Comparison of ENCODE assay signal across 8 mouse cellular contexts in the genomic region with DNA sequence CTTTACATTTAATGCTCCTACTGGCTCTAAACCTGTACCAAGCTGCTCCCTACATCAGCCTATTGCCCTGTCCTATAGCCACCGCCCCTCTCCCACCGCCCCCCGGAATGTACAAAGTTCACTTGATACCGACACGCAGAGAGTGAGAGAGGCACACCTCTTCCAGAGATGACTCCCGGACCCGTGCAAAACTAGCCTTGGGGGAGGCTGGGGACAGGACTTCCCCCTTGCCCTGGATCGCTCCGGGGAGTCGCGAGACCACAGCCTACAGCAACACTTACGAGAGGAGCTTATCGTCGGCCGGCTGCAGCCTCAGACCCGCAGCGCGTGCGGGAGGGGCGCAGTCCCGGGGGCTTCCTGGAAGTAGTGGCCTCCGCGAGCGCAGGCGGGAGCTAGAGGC. TPM values are rescaled to one million over a fixed set of nuclear protein-coding genes. Genes with fewer than 3 reads are reported as not detected.
DNase-seq lines count a peak whose midpoint lies in the region; ATAC-seq and TF ChIP-seq lines count a peak whose summit lies in the region.

No protein-coding gene starts in this region.

- no peak for TF ChIP-seq CTCF in lung, postnatal 0 days (IDR thresholded peaks at IDR 0.05)
- TF ChIP-seq CTCF in hindbrain, postnatal 0 days (IDR thresholded peaks at IDR 0.05; ENCODE audit: low read depth), result no peak

- 0 out of 2 replicates have a peak, but pooled peaks have one; percentile 0 for ATAC-seq in lung, postnatal 0 days
- peak; percentile 6; the same call in 1 of the 2 replicates for ATAC-seq in hindbrain, postnatal 0 days

- peak overlapping the region; percentile 82 for H3K4me2 ChIP-seq in lung, postnatal 0 days (replicated peaks; ENCODE audit: low read depth, low read length)
- H3K4me2 ChIP-seq in hindbrain, postnatal 0 days (ENCODE audit: low read depth, low read length), result peak overlapping the region; percentile 81

- DNase-seq in lung, postnatal 0 days (ENCODE audit: low spot score), result peak; percentile 18
- no peak for DNase-seq in lung, postnatal 4 days
- peak; percentile 31 for DNase-seq in embryo, embryonic 11.5 days (ENCODE audit: low read depth, low spot score)
- no peak for DNase-seq in hindbrain, postnatal 0 days (ENCODE audit: low spot score)
- no peak for DNase-seq in midbrain, embryonic 10.5 days (ENCODE audit: low spot score)
- no peak for DNase-seq in layer of hippocampus, postnatal 10 days (ENCODE audit: low spot score in 2 of 2)
- no peak for DNase-seq in spleen, postnatal 36 days (ENCODE audit: low spot score in 2 of 2)
- DNase-seq in layer of hippocampus, adult 9-10 months (ENCODE audit: low spot score), result no peak

- H3K4me3 ChIP-seq in lung, postnatal 0 days (ENCODE audit: low read depth, low read length), result peak overlapping the region; percentile 58
- peak overlapping the region; percentile 60 for H3K4me3 ChIP-seq in hindbrain, postnatal 0 days (ENCODE audit: low read length)
- H3K4me3 ChIP-seq in midbrain, embryonic 10.5 days, result peak overlapping the region; percentile 85

- peak overlapping the region; percentile 37 for H3K9ac ChIP-seq in lung, postnatal 0 days (replicated peaks; ENCODE audit: low read depth)
- peak overlapping the region; percentile 67 for H3K9ac ChIP-seq in hindbrain, postnatal 0 days (replicated peaks; ENCODE audit: low read length)

- H3K27ac ChIP-seq in lung, postnatal 0 days (ENCODE audit: low read length), result peak overlapping the region; percentile 51
- peak overlapping the region; percentile 81 for H3K27ac ChIP-seq in hindbrain, postnatal 0 days
- peak overlapping the region; percentile 94 for H3K27ac ChIP-seq in midbrain, embryonic 10.5 days (replicated peaks)

- no peaks in the 10 kb centered on the region for H3K27me3 ChIP-seq in lung, postnatal 0 days (replicated peaks; ENCODE audit: insufficient read depth, low read length)
- H3K27me3 ChIP-seq in hindbrain, postnatal 0 days (ENCODE audit: insufficient read depth, low read length), result no peaks in the 10 kb centered on the region
- no peaks in the 10 kb centered on the region for H3K27me3 ChIP-seq in midbrain, embryonic 10.5 days (ENCODE audit: low read depth, poor library complexity, severe bottlenecking)

- WGBS in lung, postnatal 0 days, result under 1% methylated on average over 25 of the region's 25 CpGs
- under 1% methylated on average over 25 of the region's 25 CpGs for WGBS in hindbrain, postnatal 0 days
- 0% methylated on average over 25 of the region's 25 CpGs for WGBS in midbrain, embryonic 10.5 days

- H3K4me1 ChIP-seq in lung, postnatal 0 days (ENCODE audit: insufficient read depth, low read depth, low read length), result peaks cover 14% of the 10 kb centered on the region; the same call in 1 of the 2 replicates
- peaks cover 14% of the 10 kb centered on the region for H3K4me1 ChIP-seq in hindbrain, postnatal 0 days (ENCODE audit: insufficient read depth, low read length)
- H3K4me1 ChIP-seq in midbrain, embryonic 10.5 days, result peaks cover 64% of the 10 kb centered on the region

- TF ChIP-seq EP300 in lung, postnatal 0 days (IDR thresholded peaks at IDR 0.05), result no peak

- H3K36me3 ChIP-seq in lung, postnatal 0 days (ENCODE audit: insufficient read depth, low read length), result no peaks in the 10 kb centered on the region
- H3K36me3 ChIP-seq in hindbrain, postnatal 0 days (ENCODE audit: insufficient read depth, low read length), result peaks cover 12% of the 10 kb centered on the region; the same call in 1 of the 2 replicates
- H3K36me3 ChIP-seq in midbrain, embryonic 10.5 days, result peaks cover 32% of the 10 kb centered on the region

- H3K9me3 ChIP-seq in lung, postnatal 0 days (ENCODE audit: low read length), result no peaks in the 10 kb centered on the region
- H3K9me3 ChIP-seq in hindbrain, postnatal 0 days (ENCODE audit: low read length), result no peaks in the 10 kb centered on the region
- no peaks in the 10 kb centered on the region for H3K9me3 ChIP-seq in midbrain, embryonic 10.5 days (replicated peaks)

RNA-seq across cellular contexts. Expression of a gene that starts 0.5 kb away (rescaled TPM):
- 10.3 and 11.0 TPM in 2 replicates for polyA plus RNA-seq in lung, postnatal 0 days (2015; fragmentation: Nextera tagmentation; extraction: Ambion mirVana)
- total RNA-seq in hindbrain, postnatal 0 days (2014; rRNA removed), result 19.1 and 43.1 TPM in 2 replicates
- 22.1 and 24.8 TPM in 2 replicates for polyA plus RNA-seq in hindbrain, postnatal 0 days (2015; fragmentation: Nextera tagmentation; extraction: Ambion mirVana)
- polyA plus RNA-seq in midbrain, embryonic 10.5 days (2016; fragmentation: Nextera tagmentation; extraction: Ambion mirVana), result 23.6 and 27.6 TPM in 2 replicates
- 10 to 100 TPM; 53.7 to 54.5 TPM for total RNA-seq in layer of hippocampus, postnatal 10 days (2021)

RNA-seq across cellular contexts. Expression of a gene that starts 3.1 kb away (rescaled TPM):
- polyA plus RNA-seq in lung, postnatal 0 days (2015; fragmentation: Nextera tagmentation; extraction: Ambion mirVana), result 15.2 and 16.1 TPM in 2 replicates
- total RNA-seq in hindbrain, postnatal 0 days (2014; rRNA removed), result 44.6 and 46.7 TPM in 2 replicates
- polyA plus RNA-seq in hindbrain, postnatal 0 days (2015; fragmentation: Nextera tagmentation; extraction: Ambion mirVana), result 17.9 and 18.1 TPM in 2 replicates
- polyA plus RNA-seq in midbrain, embryonic 10.5 days (2016; fragmentation: Nextera tagmentation; extraction: Ambion mirVana), result 22.3 and 24.8 TPM in 2 replicates
- total RNA-seq in layer of hippocampus, postnatal 10 days (2021), result 10 to 100 TPM; 27.6 to 28.5 TPM

RNA-seq across cellular contexts. Expression of a gene that starts 22.3 kb away (rescaled TPM):
- 2.7 and 3.3 TPM in 2 replicates for polyA plus RNA-seq in lung, postnatal 0 days (2015; fragmentation: Nextera tagmentation; extraction: Ambion mirVana)
- 11.8 and 12.6 TPM in 2 replicates for total RNA-seq in hindbrain, postnatal 0 days (2014; rRNA removed)
- 9.4 and 9.7 TPM in 2 replicates for polyA plus RNA-seq in hindbrain, postnatal 0 days (2015; fragmentation: Nextera tagmentation; extraction: Ambion mirVana)
- 0.78 and 1.2 TPM in 2 replicates for polyA plus RNA-seq in midbrain, embryonic 10.5 days (2016; fragmentation: Nextera tagmentation; extraction: Ambion mirVana)
- 10 to 100 TPM; 27.1 to 28.8 TPM for total RNA-seq in layer of hippocampus, postnatal 10 days (2021)

RNA-seq across cellular contexts. Expression of a gene that starts 52.8 kb away (rescaled TPM):
- polyA plus RNA-seq in lung, postnatal 0 days (2015; fragmentation: Nextera tagmentation; extraction: Ambion mirVana), result 18.2 and 19.8 TPM in 2 replicates
- total RNA-seq in hindbrain, postnatal 0 days (2014; rRNA removed), result 253 and 260 TPM in 2 replicates
- 53.5 and 60.3 TPM in 2 replicates for polyA plus RNA-seq in hindbrain, postnatal 0 days (2015; fragmentation: Nextera tagmentation; extraction: Ambion mirVana)
- polyA plus RNA-seq in midbrain, embryonic 10.5 days (2016; fragmentation: Nextera tagmentation; extraction: Ambion mirVana), result 28.6 and 36.2 TPM in 2 replicates
- 100 to 1,000 TPM; 371 to 388 TPM for total RNA-seq in layer of hippocampus, postnatal 10 days (2021)

Comparison
In these comparisons a context has a peak if more than half of its experiments do, and no peak if none do; other contexts are left out.
1. DNase-seq: peak in lung, postnatal 0 days (single experiment) and embryo, embryonic 11.5 days (single experiment); none in lung, postnatal 4 days (0 of 2), hindbrain, postnatal 0 days (single experiment), midbrain, embryonic 10.5 days (single experiment), layer of hippocampus, postnatal 10 days (0 of 2), spleen, postnatal 36 days (0 of 2) and layer of hippocampus, adult 9-10 months (single experiment).
2. Peak in every context shown above with its lines, with median percentiles within 50 percentile points of each other: H3K27ac ChIP-seq and H3K4me3 ChIP-seq.